Mouse (Mus musculus): ENCODE data around the gene Scgb1a1.

DNA sequence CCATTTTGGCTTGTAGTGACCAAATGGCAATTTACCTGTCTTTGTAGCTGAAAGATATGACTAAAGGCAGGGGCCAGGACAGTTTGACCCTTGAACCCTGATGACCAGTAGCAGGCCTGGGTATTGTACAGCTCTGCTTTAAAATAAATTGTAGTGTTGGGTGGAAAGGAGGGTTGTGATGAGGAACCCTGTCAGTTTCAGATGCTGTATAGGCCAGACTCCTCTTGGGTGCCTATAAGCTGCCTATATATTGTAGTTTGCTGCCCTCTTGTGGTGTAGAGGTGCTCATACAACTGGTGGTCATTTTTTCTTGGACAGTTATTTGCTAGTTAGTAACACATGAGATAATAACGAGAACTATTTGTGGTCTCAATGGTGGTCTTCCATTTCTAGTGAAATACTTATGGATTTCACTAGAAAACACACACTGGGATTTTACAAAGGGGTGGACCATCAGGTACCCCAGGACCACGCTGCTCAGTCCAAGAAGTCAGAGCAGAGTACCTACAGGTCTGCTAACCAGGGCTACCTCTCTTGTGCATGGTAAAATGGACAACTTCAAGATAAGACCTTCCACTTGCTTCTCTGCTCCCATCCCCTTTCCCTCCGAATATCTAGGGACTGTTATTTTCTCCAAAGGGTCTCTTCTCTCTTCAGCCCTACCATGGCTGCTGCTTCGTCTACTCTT is 22.6 kb upstream of the Scgb1a1 start:
- TF ChIP-seq CTCF (IDR thresholded peaks at IDR 0.05; ENCODE audit: borderline replicate concordance, extremely low read depth, insufficient read depth, insufficient read length) (peak; percentile 75; the same call in 1 of the 2 replicates), POLR2A (IDR thresholded peaks at IDR 0.05; ENCODE audit: borderline replicate concordance, extremely low read depth, insufficient read depth, insufficient read length, poor library complexity, severe bottlenecking) (no peak)
